Mouse (Mus musculus) kidney, adult 2 months (tissue): ENCODE measurements at regions not wholly inside any gene's neighbourhood (a gene's known extent, or its start where the extent isn't known, plus 50 kb on each side); places are given as distances from the start of the nearest gene placed in this dataset.

Experiments
- DNase-seq: peaks from one replicate; pipeline ENCODE4 v3.0.0; 2021
- H3K27ac ChIP-seq: fragments of 200-500 bp; 2 replicates; pipeline ENCODE4 v1.5.1; 2012; ENCODE audit warnings: low read depth, low read length, control low read depth, inconsistent platforms; ENCODE audit not compliant: insufficient read depth
- H3K27me3 ChIP-seq: fragments of 200-500 bp; replicated peaks from 2 replicates; pipeline ENCODE4 v1.6.1; 2012; ENCODE audit warnings: mild to moderate bottlenecking, moderate library complexity, low read length, inconsistent platforms; ENCODE audit not compliant: control insufficient read depth, insufficient read depth
- H3K36me3 ChIP-seq: fragments of 200-500 bp; 2 replicates; pipeline ENCODE4 v1.6.1; 2012; ENCODE audit warnings: mild to moderate bottlenecking, moderate library complexity, low read length, inconsistent platforms; ENCODE audit not compliant: control insufficient read depth, insufficient read depth
- H3K4me1 ChIP-seq: fragments of 200-500 bp; 2 replicates; pipeline ENCODE4 v1.6.1; 2011; ENCODE audit warnings: low read length; ENCODE audit not compliant: control insufficient read depth, insufficient read depth
- H3K4me3 ChIP-seq: fragments of 200-500 bp; 2 replicates; pipeline ENCODE4 v1.5.1; 2011; ENCODE audit warnings: mild to moderate bottlenecking, low read depth, low read length, control low read depth; ENCODE audit not compliant: insufficient read depth
- CTCF ChIP-seq: fragments of 200-500 bp; conservative IDR thresholded peaks from 2 replicates; pipeline ENCODE4 v1.5.1; 2011; ENCODE audit warnings: low read depth, mild to moderate bottlenecking, control low read depth, low read length, moderate library complexity, mixed read lengths; ENCODE audit not compliant: insufficient read depth, insufficient read length
- POLR2A ChIP-seq: fragments of 200-500 bp; IDR thresholded peaks from one replicate; pipeline ENCODE4 v1.6.1; 2011; ENCODE audit warnings: low read depth, low read length, control low read depth
- WGBS: fragments of 180-500 bp; shearing (Covaris S2); methylation state at CpG from one replicate; pipeline ENCODE4 v1.1.7; 2018; 5-methylcytosine and 5-hydroxymethylcytosine counted together

DNA sequence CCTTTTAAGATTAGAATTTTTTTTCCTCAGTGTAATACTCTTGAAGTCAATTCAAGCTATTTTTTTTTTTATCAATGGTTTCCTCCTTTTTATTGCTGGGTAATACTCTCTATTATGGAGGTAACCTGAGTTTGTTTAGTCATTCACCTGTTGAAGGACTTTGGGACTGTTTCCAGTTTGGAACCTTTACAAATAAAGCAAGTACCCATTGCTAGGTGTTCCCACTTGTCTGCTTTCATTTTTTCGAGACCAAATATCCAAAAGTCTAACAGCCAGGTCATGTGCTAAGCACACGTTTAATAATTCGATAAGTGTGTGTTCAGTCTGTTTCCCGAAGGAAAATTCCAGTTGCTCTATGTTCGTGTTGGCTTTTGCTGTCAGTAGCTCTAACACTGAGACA, 67.6 kb downstream of the Lsm3 start:
- Histone ChIP-seq H3K4me1 (no peaks in the 10 kb centered on the region; the same call in 1 of the 2 replicates), H3K27me3 (no peaks in the 10 kb centered on the region), H3K4me3 (no peak overlapping the region), H3K27ac (no peak overlapping the region), H3K36me3 (no peaks in the 10 kb centered on the region)
- TF ChIP-seq CTCF (no peak), POLR2A (no peak)
- WGBS, result 62% methylated on average over 5 of the region's 5 CpGs
- peak; percentile 38 for DNase-seq

DNA sequence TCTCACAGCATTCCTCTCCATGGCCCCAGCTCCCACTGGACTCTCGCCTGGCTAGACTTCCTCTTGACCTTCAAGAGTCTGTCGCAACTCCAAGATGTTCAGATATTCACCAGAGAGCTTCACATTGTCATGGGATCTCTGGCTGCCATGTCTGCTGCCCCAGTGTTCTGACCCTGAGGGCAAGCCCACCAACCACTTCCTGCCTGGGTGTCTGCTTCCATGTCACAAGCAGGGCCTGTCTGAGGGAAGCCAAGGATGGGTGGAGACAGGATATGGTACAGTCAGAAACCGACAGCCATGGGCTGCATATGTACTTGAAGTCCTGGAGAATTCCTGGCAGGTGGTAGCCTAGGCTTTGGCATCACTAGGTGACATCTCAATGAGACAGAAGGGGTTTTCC, 69.8 kb downstream of the Lsm3 start:
- 66% methylated on average over 3 of the region's 3 CpGs for WGBS
- Histone ChIP-seq H3K27ac (no peak overlapping the region), H3K36me3 (no peaks in the 10 kb centered on the region), H3K4me1 (peaks cover 17% of the 10 kb centered on the region), H3K4me3 (no peak overlapping the region), H3K27me3 (no peaks in the 10 kb centered on the region)
- peak; percentile 30 for DNase-seq
- TF ChIP-seq POLR2A, result no peak
- no peak for TF ChIP-seq CTCF

DNA sequence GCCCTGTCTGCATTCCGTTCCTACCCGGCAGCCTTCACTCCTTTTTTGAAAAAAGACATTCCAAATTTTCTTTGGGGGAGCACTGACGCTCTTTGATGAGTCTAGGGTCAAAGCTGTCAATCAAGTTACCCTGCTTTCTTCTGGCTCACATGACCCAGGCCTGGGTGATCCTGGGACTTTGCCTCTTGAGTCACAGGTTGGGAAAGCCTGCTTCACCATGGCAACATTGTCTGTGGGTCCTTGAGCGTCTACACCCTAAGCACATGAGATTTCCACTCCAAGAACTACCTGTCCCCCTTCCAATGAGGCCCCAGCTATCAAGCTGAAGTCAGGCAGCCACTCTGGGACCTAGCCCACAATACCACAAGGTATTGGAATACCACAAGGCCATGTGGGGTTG, 73.5 kb downstream of the Lsm3 start:
- WGBS, result 58% methylated on average over 4 of the region's 4 CpGs
- peak; percentile 83 for DNase-seq
- Histone ChIP-seq H3K27me3 (no peaks in the 10 kb centered on the region), H3K27ac (peak overlapping the region; percentile 30), H3K36me3 (no peaks in the 10 kb centered on the region), H3K4me1 (peaks cover 27% of the 10 kb centered on the region), H3K4me3 (no peak overlapping the region)
- TF ChIP-seq CTCF (no peak), POLR2A (no peak)

DNA sequence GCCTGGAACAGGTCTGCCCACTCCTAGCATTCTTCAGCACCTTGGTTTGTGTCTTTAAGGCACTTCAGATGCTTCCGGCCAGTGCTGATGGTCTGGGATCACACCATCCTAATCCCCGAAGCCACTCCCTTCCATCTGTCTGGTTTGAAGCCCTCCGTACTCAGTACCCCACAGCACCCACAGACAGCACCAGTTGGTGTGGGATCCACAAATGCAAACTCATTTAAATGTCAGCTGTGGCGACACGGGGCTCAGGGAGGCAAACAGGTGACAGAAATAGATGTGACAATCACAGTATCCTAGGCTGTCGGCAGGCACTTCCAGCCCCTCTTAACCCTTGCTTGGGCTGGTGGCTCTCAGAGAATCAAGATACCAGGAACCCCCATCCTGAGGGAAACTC, 74.7 kb downstream of the Lsm3 start:
- Histone ChIP-seq H3K4me3 (no peak overlapping the region), H3K27ac (peak overlapping the region; percentile 88), H3K36me3 (no peaks in the 10 kb centered on the region), H3K4me1 (peaks cover 27% of the 10 kb centered on the region), H3K27me3 (no peaks in the 10 kb centered on the region)
- 43% methylated on average over 6 of the region's 6 CpGs for WGBS
- TF ChIP-seq POLR2A (no peak), CTCF (no peak)
- no peak for DNase-seq

DNA sequence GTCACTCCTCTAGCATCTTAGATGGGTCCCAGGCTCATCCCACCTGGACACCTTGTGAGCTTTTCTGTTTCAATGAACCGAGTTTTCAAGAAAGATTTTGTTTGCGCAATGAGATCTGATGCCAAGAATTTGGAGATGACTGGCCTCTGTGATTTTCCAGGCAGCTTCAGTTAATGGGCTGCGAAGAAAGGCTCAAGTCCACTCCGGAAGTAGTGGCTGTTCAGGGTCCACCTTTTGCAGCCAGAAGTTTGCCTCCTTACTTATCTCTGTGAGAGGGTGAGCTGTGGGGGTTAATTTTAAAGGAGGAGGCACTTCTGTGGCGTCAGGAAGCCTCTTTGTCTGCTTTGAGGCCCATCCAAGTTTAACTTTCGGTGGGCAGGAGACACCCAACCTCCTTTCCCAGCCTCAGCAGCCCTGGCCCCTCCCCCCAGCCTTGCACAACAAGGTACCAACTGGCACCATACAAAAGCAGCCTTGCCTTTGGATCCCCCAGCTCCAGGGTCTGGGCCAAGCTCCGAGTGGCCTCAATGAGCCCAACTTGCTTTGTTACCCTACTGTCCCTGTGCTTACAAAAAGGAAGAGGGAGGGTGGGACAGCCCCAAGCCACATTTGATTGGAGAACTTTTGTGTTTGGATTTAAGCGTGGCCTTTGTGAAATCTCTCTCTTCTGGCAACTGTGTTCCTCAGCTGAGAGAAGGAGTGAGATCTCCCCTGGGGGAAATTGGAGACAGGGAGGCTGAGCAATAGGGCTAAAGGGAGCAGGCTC, 75.3 kb downstream of the Lsm3 start:
- H3K4me3 ChIP-seq, result no peak overlapping the region
- no peak for TF ChIP-seq CTCF
- no peak for TF ChIP-seq POLR2A
- H3K4me1 ChIP-seq, result peaks cover 27% of the 10 kb centered on the region
- peak overlapping the region; percentile 98 for H3K27ac ChIP-seq
- no peaks in the 10 kb centered on the region for H3K27me3 ChIP-seq
- DNase-seq, result peak; percentile 93
- WGBS, result 23% methylated on average over 8 of the region's 8 CpGs
- H3K36me3 ChIP-seq, result no peaks in the 10 kb centered on the region

DNA sequence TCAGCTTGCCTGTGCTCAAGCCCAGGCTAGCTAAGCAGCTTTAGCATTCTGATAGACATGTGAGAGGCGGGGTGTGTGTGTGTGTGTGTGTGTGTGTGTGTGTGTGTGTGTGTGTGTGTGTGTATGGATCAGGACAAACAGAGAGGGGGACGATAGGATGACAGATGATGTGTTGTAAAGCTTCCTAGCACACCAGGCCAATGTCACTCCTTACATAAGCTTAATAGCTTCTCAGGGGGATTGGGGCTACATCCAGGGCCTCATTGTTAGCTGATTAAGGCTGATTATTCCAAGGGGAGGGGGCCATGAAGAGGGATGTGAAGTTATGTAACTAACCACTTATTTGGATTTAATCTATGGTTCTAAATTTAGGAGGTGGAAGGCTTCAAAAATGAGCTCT, 76.9 kb downstream of the Lsm3 start:
- TF ChIP-seq POLR2A (no peak), CTCF (no peak)
- Histone ChIP-seq H3K27me3 (no peaks in the 10 kb centered on the region), H3K36me3 (no peaks in the 10 kb centered on the region), H3K27ac (no peak overlapping the region), H3K4me1 (peaks cover 27% of the 10 kb centered on the region), H3K4me3 (no peak overlapping the region)
- 68% methylated on average over 2 of the region's 2 CpGs for WGBS
- DNase-seq, result no peak

DNA sequence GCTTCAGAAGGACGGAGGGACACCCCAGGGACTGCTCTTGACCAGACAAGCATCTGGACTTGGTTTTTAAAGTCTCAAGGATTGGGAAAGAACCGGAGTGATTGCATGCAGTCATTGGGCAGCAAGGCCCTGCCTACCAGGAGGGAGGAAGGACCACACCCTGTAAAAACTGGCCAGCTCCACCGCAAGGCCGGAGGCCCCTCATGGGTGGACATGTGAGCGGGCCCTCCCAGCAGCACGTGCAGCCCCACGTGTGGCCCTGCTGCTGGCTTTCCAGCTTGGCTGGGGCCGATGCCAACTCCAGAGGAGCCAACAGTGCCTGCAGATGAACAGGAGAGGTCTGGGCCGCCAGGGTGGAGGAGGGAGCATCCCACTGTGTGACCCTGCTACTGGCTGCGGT, 83.2 kb downstream of the Lsm3 start:
- TF ChIP-seq CTCF (no peak), POLR2A (no peak)
- Histone ChIP-seq H3K36me3 (no peaks in the 10 kb centered on the region), H3K4me1 (peaks cover 8% of the 10 kb centered on the region), H3K27ac (0 out of 2 replicates have a peak overlapping the region, but pooled peaks have one; percentile 6), H3K4me3 (no peak overlapping the region), H3K27me3 (no peaks in the 10 kb centered on the region)
- 25% methylated on average over 10 of the region's 10 CpGs for WGBS
- DNase-seq, result peak; percentile 98
